Mouse (Mus musculus) Muller cell, postnatal 12 days (primary cell): Measurements from ENCODE around the gene Slc48a1.

ENCODE experiments used
- DNase-seq: peaks from one replicate; pipeline ENCODE4 v3.0.0-alpha.2; 2015; ENCODE audit errors: inconsistent ontology term

The Slc48a1 gene

GRCm38 (mm10) chr15:97807867-97808266 lies 29.5 kb downstream of the Slc48a1 start:
- no peak for DNase-seq

DNA sequence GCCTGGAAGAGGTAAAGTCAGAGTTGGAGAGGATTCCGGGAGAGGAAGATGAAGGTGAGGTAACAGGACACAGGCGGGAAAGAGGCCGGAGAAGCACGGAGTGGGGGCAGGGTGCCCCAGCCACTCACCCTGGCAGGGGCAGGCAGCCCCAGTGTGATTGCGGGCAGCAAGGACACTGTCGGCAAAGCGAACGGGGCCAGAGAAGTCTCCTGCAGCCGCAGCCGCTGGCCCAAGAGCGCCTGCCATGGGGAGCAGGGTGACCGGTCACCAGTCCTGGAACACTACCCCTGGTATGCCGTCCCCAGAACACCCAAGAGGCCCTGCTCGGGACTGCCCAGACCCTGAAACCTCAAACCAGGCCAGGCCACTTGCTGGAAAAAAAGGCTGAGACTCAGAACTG lies 30.2 kb downstream of the Slc48a1 start:
- DNase-seq = no peak

DNA sequence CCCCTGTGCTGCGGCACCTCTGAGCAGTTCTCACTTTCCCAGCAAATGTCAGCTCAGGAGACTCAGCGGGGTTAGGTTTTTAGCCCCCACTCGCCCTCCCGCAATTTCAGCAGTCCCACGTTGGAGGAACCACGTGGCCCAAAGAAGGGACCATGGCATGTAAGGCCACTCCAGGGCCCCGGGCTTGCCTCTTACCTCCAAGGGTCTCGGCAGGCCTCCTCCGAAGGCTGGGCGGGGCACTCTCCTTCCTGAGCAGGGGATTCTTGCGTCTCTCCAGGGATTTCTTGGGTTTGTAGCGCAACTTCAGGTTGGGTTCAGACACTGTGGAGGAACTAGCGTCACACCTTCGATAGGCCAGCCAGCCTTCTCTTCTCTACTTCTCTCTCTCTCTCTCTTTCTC lies 30.9 kb downstream of the Slc48a1 start:
- no peak for DNase-seq

DNA sequence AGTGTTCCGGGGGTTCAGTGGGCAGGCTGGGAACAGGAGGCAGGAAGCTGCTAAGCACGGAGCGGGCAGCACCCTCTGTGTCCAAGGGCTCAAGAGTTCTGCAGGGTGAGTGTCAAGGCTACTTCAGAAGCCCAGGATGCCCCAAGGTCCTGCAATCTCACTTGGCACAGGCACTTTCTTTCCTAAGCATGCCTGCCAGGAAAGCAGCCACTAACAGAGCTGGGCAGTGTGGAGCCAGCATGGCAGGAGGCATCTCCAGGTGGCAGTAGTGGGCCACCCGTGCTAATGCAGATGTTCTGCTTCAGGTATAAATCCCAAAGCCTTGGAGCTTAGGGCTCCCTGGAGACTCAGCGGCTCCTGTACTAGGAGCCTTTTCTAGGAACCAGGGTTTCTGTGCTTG lies 31.6 kb downstream of the Slc48a1 start:
- no peak for DNase-seq

DNA sequence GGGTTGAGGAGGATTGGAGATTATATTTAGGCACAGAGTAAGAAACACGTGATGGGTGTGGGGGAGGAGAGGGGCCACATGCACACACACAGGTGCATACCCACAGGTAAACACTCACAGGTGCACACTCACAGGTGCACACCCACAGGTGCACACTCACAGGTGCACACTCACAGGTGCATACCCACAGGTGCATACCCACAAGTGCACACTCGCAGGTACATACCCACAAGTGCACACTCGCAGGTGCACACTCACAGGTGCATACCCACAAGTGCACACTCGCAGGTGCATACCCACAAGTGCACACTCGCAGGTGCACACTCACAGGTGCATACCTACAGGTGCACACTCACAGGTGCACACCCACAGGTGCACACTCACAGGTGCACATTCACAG lies 32.1 kb downstream of the Slc48a1 start:
- no peak for DNase-seq

DNA sequence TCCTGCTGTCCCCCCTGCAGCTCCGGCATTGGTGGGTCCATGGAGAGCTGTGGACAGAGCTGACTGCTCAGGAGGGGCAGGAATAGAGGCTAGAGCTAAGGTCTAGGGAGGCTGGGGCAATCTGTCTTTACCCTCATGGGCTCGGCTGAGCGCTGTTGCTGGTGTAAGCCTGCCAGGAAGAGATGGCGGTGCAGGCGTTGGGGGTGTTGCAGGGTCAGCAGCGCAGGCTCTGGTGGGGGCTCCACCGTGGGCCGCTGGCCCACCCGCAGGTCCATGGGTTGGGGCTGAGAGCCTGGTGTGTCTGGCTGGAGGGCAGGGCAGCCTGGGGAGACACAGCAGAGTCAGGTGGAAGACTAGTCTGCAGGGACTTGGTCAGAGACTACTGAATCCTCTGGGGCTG lies 33.0 kb downstream of the Slc48a1 start:
- no peak for DNase-seq

DNA sequence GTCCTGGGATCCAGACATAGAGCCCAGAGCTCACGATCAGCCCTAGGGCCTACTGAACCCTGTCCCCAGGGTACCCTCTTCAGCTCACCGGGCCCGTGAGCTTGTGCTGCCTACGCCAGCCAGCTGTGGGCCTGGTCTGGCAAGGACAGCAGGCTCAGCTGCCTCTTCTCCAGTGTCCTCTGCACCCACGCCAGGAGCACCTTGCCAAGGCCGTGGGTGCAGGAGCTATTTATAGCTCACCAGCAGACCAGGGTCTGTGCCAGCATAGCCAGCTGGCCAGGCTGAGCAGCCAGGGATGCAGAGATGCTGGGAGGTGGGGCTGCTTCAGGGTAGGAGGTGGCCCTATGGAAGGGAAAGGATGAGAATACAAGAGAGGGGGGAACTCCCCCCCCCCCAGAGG lies 33.8 kb downstream of the Slc48a1 start:
- DNase-seq = peak; percentile 91

- DNase-seq = no peak
These were observed 34.6 kb downstream of the Slc48a1 start for GRCm38 (mm10) chr15:97812875-97813274.

- peak; percentile 80 for DNase-seq
These were observed 35.3 kb downstream of the Slc48a1 start for GRCm38 (mm10) chr15:97813452-97814204.

- no peak for DNase-seq
These were observed 36.4 kb downstream of the Slc48a1 start for GRCm38 (mm10) chr15:97814703-97815102.

DNA sequence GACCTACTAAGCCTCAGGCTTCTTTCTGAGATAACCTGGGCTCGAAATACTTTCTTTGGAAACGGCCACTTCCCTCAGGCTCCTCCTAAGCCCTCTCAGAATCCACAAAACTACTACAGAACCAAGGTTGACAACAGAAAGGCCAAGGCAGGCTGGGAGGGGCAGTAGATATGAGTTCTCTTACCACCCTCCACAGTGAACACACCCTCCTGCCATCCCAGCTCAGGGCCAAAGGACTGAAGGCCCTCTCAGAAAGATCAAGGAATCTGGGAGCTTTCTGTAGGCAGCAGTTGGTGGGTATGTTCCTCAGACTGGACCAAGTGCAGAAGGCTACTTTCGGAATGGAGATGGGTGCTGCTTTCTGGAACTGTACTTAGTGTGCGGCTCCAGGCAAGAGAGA lies 36.9 kb downstream of the Slc48a1 start:
- no peak for DNase-seq

DNA sequence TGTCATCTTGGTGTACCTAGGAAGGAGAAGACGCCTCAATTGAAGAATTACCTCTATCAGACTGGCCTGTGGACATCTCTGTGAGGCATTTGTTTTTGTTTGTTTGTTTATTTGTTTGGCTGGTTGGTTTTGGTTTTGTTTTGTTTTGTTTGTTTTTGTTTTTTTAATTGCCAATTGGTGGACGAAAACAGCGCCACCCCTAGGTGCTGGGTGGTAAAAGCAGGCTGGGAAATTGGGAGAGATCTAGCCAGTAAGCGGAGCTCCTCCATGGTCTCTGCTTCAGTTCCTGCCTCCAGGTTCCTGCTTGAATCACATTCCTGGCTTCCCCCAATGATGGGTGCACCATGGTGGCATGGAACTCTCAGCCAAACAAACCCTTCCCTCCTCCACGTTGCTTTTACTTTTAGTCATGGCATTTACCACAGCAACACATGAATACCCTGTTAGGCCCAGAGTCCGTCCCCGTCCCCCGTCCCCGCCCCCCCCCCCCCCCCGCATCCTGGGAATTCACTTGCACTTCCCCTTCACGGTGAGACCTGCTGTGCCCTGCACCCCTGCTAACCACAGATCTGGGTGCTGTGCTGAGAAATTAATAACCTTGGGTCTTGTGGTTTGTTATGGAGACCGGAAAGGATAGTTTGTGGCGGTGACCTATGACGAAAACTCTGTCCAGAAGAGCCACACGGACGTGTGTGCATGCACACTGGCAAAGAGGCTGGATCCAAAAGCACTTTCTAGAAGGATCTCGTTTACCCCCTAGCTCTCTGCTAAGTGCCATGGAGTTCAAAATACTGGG lies 38.1 kb downstream of the Slc48a1 start:
- DNase-seq = no peak

GRCm38 (mm10) chr15:97819937-97820336 lies 41.6 kb downstream of the Slc48a1 start:
- DNase-seq = peak; percentile 85

- peak; percentile 55 for DNase-seq
These were observed 43.1 kb downstream of the Slc48a1 start for GRCm38 (mm10) chr15:97821321-97821982.

DNA sequence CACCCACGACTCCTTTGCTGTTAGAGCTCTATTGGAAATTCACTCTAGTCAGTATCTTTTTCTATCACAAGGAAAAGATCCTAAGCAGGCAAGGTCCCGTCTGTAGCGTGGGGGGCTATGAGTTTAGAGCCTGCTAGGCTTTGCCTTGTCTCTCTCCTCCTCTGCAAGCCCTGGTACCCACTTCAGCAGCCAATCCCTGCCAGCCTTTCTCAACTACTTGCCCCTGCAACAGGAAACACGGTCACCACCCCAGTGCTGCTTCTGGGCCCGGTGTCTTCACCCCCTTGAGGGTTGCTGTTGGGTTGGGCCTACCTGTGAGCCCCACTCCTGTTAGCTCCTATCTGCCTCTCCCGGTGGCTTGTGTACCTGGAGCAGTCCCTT lies 43.7 kb downstream of the Slc48a1 start:
- no peak for DNase-seq

- DNase-seq = no peak
These were observed 44.4 kb downstream of the Slc48a1 start for GRCm38 (mm10) chr15:97822545-97823228.

GRCm38 (mm10) chr15:97823479-97823878 lies 45.2 kb downstream of the Slc48a1 start:
- no peak for DNase-seq

- DNase-seq = no peak
These were observed 45.7 kb downstream of the Slc48a1 start for GRCm38 (mm10) chr15:97824042-97824441.

DNA sequence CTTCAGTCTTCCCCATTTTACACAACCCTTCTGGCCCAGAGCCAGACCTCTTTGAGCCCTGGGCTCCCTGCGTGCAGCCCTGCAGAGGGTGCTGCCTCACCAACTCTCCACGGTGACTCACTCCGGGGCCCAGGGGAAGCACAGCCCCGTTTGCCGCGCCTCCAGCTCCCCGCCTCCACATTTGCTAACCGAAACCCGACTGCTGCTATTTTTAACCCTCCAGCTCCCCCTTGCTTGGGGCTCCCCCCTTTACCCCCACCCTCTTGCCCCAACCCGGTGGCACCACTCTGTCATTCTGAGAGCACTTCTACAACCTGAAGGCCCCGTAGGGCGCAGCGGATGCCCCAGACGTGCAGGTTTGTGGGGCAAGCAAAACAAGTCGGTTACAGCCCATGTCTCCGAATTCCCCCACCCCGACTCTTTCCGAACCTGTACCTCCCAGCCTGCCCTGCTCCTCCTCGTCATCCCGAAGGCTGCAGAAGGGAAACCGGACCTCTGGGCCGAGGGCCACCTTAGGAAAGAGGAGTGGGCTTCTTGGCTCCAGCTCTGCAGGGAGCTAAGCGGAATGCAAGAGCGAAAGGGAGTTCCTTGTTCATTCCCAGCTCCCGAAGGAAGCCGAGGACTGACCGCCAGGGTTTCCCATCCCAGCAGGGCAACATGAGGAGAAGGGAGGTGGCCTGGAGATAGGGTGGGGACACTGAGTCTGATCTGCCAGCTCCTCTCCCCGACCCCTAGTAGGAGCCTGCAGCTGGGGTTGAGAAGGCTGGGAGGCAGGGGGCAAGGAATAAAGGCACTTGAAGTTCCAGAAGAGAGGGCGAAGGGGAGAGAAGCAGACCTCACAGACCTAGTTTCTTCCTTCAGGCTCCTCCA lies 47.0 kb downstream of the Slc48a1 start:
- DNase-seq = peak; percentile 93

GRCm38 (mm10) chr15:97825941-97826587 lies 47.7 kb downstream of the Slc48a1 start:
- no peak for DNase-seq
